Mouse (Mus musculus): Measurements from ENCODE around the gene Ttc41. TPM values are rescaled to one million over a fixed set of nuclear protein-coding genes. Genes with fewer than 3 reads are reported as not detected.

The Ttc41 gene
- polyA plus RNA-seq, 1 experiment from 2014 or later, result 2.0 TPM

- ATAC-seq, result no peak
- Histone ChIP-seq H3K36me3 (no peaks in the 10 kb centered on the region), H3K9me3 (no peaks in the 10 kb centered on the region), H3K9ac (no peak overlapping the region), H3K27ac (no peak overlapping the region), H3K4me2 (replicated peaks) (no peak overlapping the region), H3K4me1 (replicated peaks) (peaks cover 8% of the 10 kb centered on the region; the same call in 1 of the 2 replicates), H3K27me3 (replicated peaks) (no peaks in the 10 kb centered on the region), H3K4me3 (replicated peaks) (no peak overlapping the region)
- 78% methylated on average over 7 of the region's 7 CpGs for WGBS
These were observed 109.5 kb downstream of the Ttc41 start for GRCm38 (mm10) chr10:86815133-86815532.

GRCm38 (mm10) chr10:86819649-86820165 is 114.1 kb downstream of the Ttc41 start:
- Histone ChIP-seq H3K27me3 (replicated peaks) (no peaks in the 10 kb centered on the region), H3K9me3 (no peaks in the 10 kb centered on the region), H3K9ac (no peak overlapping the region), H3K36me3 (0 out of 2 replicates have a peak, but pooled peaks cover 2% of the 10 kb centered on the region), H3K27ac (peak overlapping the region; percentile 37), H3K4me3 (replicated peaks) (no peak overlapping the region), H3K4me1 (replicated peaks) (peaks cover 8% of the 10 kb centered on the region; the same call in 1 of the 2 replicates), H3K4me2 (replicated peaks) (no peak overlapping the region)
- peak; percentile 20 for ATAC-seq
- 36% methylated on average over 8 of the region's 8 CpGs for WGBS

GRCm38 (mm10) chr10:86821014-86821413 is 115.4 kb downstream of the Ttc41 start:
- no peak overlapping the region for H3K4me3 ChIP-seq (replicated peaks)
- WGBS, result 92% methylated on average over 7 of the region's 7 CpGs
- H3K36me3 ChIP-seq, result 0 out of 2 replicates have a peak, but pooled peaks cover 2% of the 10 kb centered on the region
- no peaks in the 10 kb centered on the region for H3K9me3 ChIP-seq
- no peak overlapping the region for H3K4me2 ChIP-seq (replicated peaks)
- H3K4me1 ChIP-seq (replicated peaks), result peaks cover 8% of the 10 kb centered on the region; the same call in 1 of the 2 replicates
- H3K27me3 ChIP-seq (replicated peaks), result no peaks in the 10 kb centered on the region
- H3K9ac ChIP-seq, result no peak overlapping the region
- no peak for ATAC-seq
- H3K27ac ChIP-seq, result no peak overlapping the region

- Histone ChIP-seq H3K9me3 (no peaks in the 10 kb centered on the region), H3K27ac (no peak overlapping the region), H3K27me3 (replicated peaks) (no peaks in the 10 kb centered on the region), H3K4me3 (replicated peaks) (no peak overlapping the region), H3K36me3 (0 out of 2 replicates have a peak, but pooled peaks cover 2% of the 10 kb centered on the region), H3K4me1 (replicated peaks) (peaks cover 8% of the 10 kb centered on the region; the same call in 1 of the 2 replicates), H3K9ac (no peak overlapping the region), H3K4me2 (replicated peaks) (no peak overlapping the region)
- no peak for ATAC-seq
- WGBS, result 80% methylated on average over 6 of the region's 6 CpGs
These were observed 118.5 kb downstream of the Ttc41 start for GRCm38 (mm10) chr10:86824093-86824492.

GRCm38 (mm10) chr10:86824871-86825270 is 119.3 kb downstream of the Ttc41 start:
- Histone ChIP-seq H3K36me3 (0 out of 2 replicates have a peak, but pooled peaks cover 2% of the 10 kb centered on the region), H3K27ac (no peak overlapping the region), H3K9me3 (no peaks in the 10 kb centered on the region), H3K9ac (no peak overlapping the region), H3K4me3 (replicated peaks) (no peak overlapping the region), H3K4me1 (replicated peaks) (peaks cover under 1% of the 10 kb centered on the region; the same call in 1 of the 2 replicates), H3K27me3 (replicated peaks) (no peaks in the 10 kb centered on the region), H3K4me2 (replicated peaks) (no peak overlapping the region)
- ATAC-seq, result no peak
- WGBS, result 87% methylated on average over 14 of the region's 14 CpGs

GRCm38 (mm10) chr10:86825871-86826522 is 120.4 kb downstream of the Ttc41 start:
- 89% methylated on average over 10 of the region's 10 CpGs for WGBS
- no peak for ATAC-seq

More at GRCm38 (mm10) chr10:86825871-86826522, 120.4 kb downstream of the Ttc41 start:
- Histone ChIP-seq H3K4me1 (replicated peaks) (no peaks in the 10 kb centered on the region), H3K4me3 (replicated peaks) (no peak overlapping the region), H3K9ac (no peak overlapping the region), H3K36me3 (0 out of 2 replicates have a peak, but pooled peaks cover under 1% of the 10 kb centered on the region), H3K27me3 (replicated peaks) (no peaks in the 10 kb centered on the region), H3K27ac (no peak overlapping the region), H3K4me2 (replicated peaks) (no peak overlapping the region), H3K9me3 (no peaks in the 10 kb centered on the region)

Other genes with a start within 250 kb of the Ttc41 start
- gene Syn3, start 206.9 kb upstream of the Ttc41 start, polyA plus RNA-seq (2015; fragmentation: Nextera tagmentation; extraction: Ambion mirVana), result 2.1 and 3.0 TPM in 2 replicates
- gene Hsp90b1, start 302 bp upstream of the Ttc41 start, polyA plus RNA-seq (2015; fragmentation: Nextera tagmentation; extraction: Ambion mirVana), result 754 and 764 TPM in 2 replicates
- not detected in 2 replicates for gene Gm49358, start 58.2 kb downstream of the Ttc41 start, polyA plus RNA-seq (2015; fragmentation: Nextera tagmentation; extraction: Ambion mirVana)
- 1.0 and 1.1 TPM in 2 replicates for gene Nt5dc3, start 73.2 kb downstream of the Ttc41 start, polyA plus RNA-seq (2015; fragmentation: Nextera tagmentation; extraction: Ambion mirVana)